16 mouse cellular contexts compared by ENCODE assay signal in genomic region chr2:141394806-141395205, GRCm38 (mm10).
DNase-seq lines count a peak whose midpoint lies in the region; ATAC-seq and TF ChIP-seq lines count a peak whose summit lies in the region.
"Had no signal": no experiment of that assay in that cellular context is flagged by ENCODE, and none has a peak within 500 bp of the region (broad histone marks: within the 10 kb centered on the region; RNA-seq: fewer than 3 reads in every experiment).

No protein-coding gene starts in this region.

- POLR2A ChIA-PET in Patski (lab: Charles Lee) = no interaction called here

- TF ChIP-seq CTCF in layer of hippocampus, adult 2 months (conservative IDR thresholded peaks at IDR 0.05) = peak; percentile 48
- TF ChIP-seq CTCF in Patski (IDR thresholded peaks at IDR 0.05) = peak; percentile 58

- no peaks in the 10 kb centered on the region for H3K27me3 ChIP-seq in Patski
- H3K27me3 ChIP-seq: forebrain, embryonic 15.5 days; hindbrain, embryonic 15.5 days; lung, embryonic 15.5 days; midbrain, embryonic 12.5 days had no signal

- H3K4me3 ChIP-seq in layer of hippocampus, adult 2 months = no peak overlapping the region
- H3K4me3 ChIP-seq: forebrain, embryonic 15.5 days; hindbrain, embryonic 15.5 days; lung, embryonic 15.5 days; midbrain, embryonic 12.5 days had no signal

- CTCF ChIA-PET in Patski (lab: Charles Lee) = interaction anchor here (1.0 to 1.9 kb wide), 3 partner anchors 9 to 34 kb away, joined by 3 to 4 read pairs (median 3); no protein-coding TSS in a partner anchor

- no peak overlapping the region for H3K27ac ChIP-seq in layer of hippocampus, adult 2 months
- H3K27ac ChIP-seq: forebrain, embryonic 15.5 days; hindbrain, embryonic 15.5 days; lung, embryonic 15.5 days; midbrain, embryonic 12.5 days had no signal

- ATAC-seq in frontal cortex, adult (ENCODE audit: low TSS enrichment) = peak; percentile 86
- ATAC-seq in Patski = no peak
- ATAC-seq: forebrain, embryonic 15.5 days had no signal

- no peak for DNase-seq in frontal cortex, postnatal 36 days (ENCODE audit: low spot score in 2 of 2)
- DNase-seq in layer of hippocampus, adult 2 months (ENCODE audit: low spot score in 2 of 2) = no peak
- no peak for DNase-seq in layer of hippocampus, adult 11-12 months (ENCODE audit: low spot score)
- DNase-seq in Patski (ENCODE audit: low read depth, low spot score) = no peak
- DNase-seq in large intestine, adult 2 months (ENCODE audit: low read depth, low spot score) = peak; percentile 27
- no peak for DNase-seq in spleen, postnatal 10 days (ENCODE audit: low spot score in 2 of 2)
- DNase-seq in right cerebral cortex, postnatal 14 days = no peak
- DNase-seq: cerebellum, adult 9-11 months; gastrocnemius, postnatal 36 days; layer of hippocampus, adult 9-11 months; spleen, adult 18-20 months had no signal

- 41% methylated on average over 1 of the region's 1 CpGs for WGBS in large intestine, adult 2 months

- in situ Hi-C loops in Patski (cut with MboI; ENCODE audit: low pct_unique_long_range_greater_than_20kb) = loop anchor here (10.0 kb wide), 1 partner anchor 720 kb away; the partner anchor contains the start of gene Flrt3
